Mouse (Mus musculus) MEL (cell line): ENCODE results near the gene Lgr6. TPM values are rescaled to one million over a fixed set of nuclear protein-coding genes. Genes with fewer than 3 reads are reported as not detected.

Experiments
- DNase-seq: peaks from one replicate; pipeline ENCODE4 v3.0.0; 2011; ENCODE audit warnings: low read depth, low spot score
- H3K27ac ChIP-seq: 2 replicates; pipeline ENCODE4 v1.5.1; 2012; ENCODE audit warnings: low read depth, mild to moderate bottlenecking, control low read depth, low read length, moderate library complexity; ENCODE audit not compliant: control insufficient read depth
- H3K27me3 ChIP-seq, 2 experiments: fragments of 150-350 bp in 1 of 2; sonication (generic) in 1 of 2; 2 replicates each; pipeline ENCODE4 v1.6.1; 2012; ENCODE audit warnings: low read length in 2 of 2, mild to moderate bottlenecking in 2 of 2, improper control_type of control experiment in 1 of 2, moderate library complexity in 1 of 2; ENCODE audit not compliant: insufficient read depth in 2 of 2, control insufficient read depth in 1 of 2
- H3K36me3 ChIP-seq, 2 experiments: 2 replicates each; pipeline ENCODE4 v1.6.1; 2012 to 2014; ENCODE audit warnings: low read length in 2 of 2, improper control_type of control experiment in 1 of 2, inconsistent platforms in 1 of 2, mild to moderate bottlenecking in 1 of 2; ENCODE audit not compliant: insufficient read depth in 2 of 2, control insufficient read depth in 1 of 2
- H3K4me1 ChIP-seq, 2 experiments: fragments of 150-350 bp in 1 of 2; sonication (generic) in 1 of 2; 2 replicates each; pipeline ENCODE4 v1.6.1; 2012; ENCODE audit warnings: low read length in 2 of 2, improper control_type of control experiment in 1 of 2, mild to moderate bottlenecking in 1 of 2; ENCODE audit not compliant: insufficient read depth in 2 of 2, control insufficient read depth in 1 of 2
- H3K4me3 ChIP-seq, 2 experiments: fragments of 150-350 bp in 1 of 2; sonication (generic) in 1 of 2; 2 replicates each; pipeline ENCODE4 v1.5.1; 2012; ENCODE audit warnings: low read depth in 2 of 2, low read length in 2 of 2, mild to moderate bottlenecking in 2 of 2, moderate library complexity in 2 of 2, control low read depth in 1 of 2, improper control_type of control experiment in 1 of 2; ENCODE audit not compliant: control insufficient read depth in 1 of 2, insufficient read depth in 1 of 2
- H3K79me2 ChIP-seq: 2 replicates; pipeline ENCODE4 v1.6.1; 2012; ENCODE audit warnings: mild to moderate bottlenecking, low read length, moderate library complexity; ENCODE audit not compliant: control insufficient read depth, poor library complexity, insufficient read depth
- H3K9ac ChIP-seq: 2 replicates; pipeline ENCODE4 v1.6.1; 2012; ENCODE audit warnings: low read depth, mild to moderate bottlenecking, control low read depth, low read length, moderate library complexity; ENCODE audit not compliant: control insufficient read depth, poor library complexity, severe bottlenecking
- H3K9me3 ChIP-seq: fragments of 150-350 bp; sonication (generic); replicated peaks from 2 replicates; pipeline ENCODE4 v1.6.1; 2012; ENCODE audit warnings: mild to moderate bottlenecking, low read length, improper control_type of control experiment, moderate library complexity; ENCODE audit not compliant: insufficient read depth
- BHLHE40 ChIP-seq: IDR thresholded peaks from 2 replicates; pipeline ENCODE4 v1.6.1; 2012; ENCODE audit warnings: low read depth, mild to moderate bottlenecking, inconsistent platforms, low read length, improper control_type of control experiment, borderline replicate concordance
- CHD1 ChIP-seq: IDR thresholded peaks from 2 replicates; pipeline ENCODE4 v1.6.1; 2012; ENCODE audit warnings: low read depth, mild to moderate bottlenecking, inconsistent platforms, low read length, improper control_type of control experiment
- CTCF ChIP-seq, 3 experiments: IDR thresholded peaks in 2 of 3; conservative IDR thresholded peaks in 1 of 3; 2 replicates each; pipeline ENCODE4 v1.5.1; 2011 to 2012; ENCODE audit warnings: low read length in 3 of 3, low read depth in 2 of 3, mild to moderate bottlenecking in 2 of 3, improper control_type of control experiment in 1 of 3, inconsistent platforms in 1 of 3, mixed read lengths in 1 of 3, moderate library complexity in 1 of 3; ENCODE audit not compliant: control insufficient read depth in 1 of 3, insufficient read depth in 1 of 3, poor library complexity in 1 of 3, severe bottlenecking in 1 of 3
- ELF1 ChIP-seq: IDR thresholded peaks from 2 replicates; pipeline ENCODE4 v1.6.1; 2014; ENCODE audit warnings: low read depth, mild to moderate bottlenecking, inconsistent platforms, low read length, improper control_type of control experiment, moderate library complexity
- EP300 ChIP-seq, 2 experiments: IDR thresholded peaks; 2 replicates each; pipeline ENCODE4 v1.6.1; 2011; ENCODE audit warnings: improper control_type of control experiment in 2 of 2, low read length in 2 of 2, low read depth in 1 of 2, mild to moderate bottlenecking in 1 of 2
- ETS1 ChIP-seq: IDR thresholded peaks from 2 replicates; pipeline ENCODE4 v1.6.1; 2012; ENCODE audit warnings: low read depth, mild to moderate bottlenecking, inconsistent platforms, low read length, improper control_type of control experiment, moderate library complexity
- GABPA ChIP-seq: IDR thresholded peaks from 2 replicates; pipeline ENCODE4 v1.6.1; 2012; ENCODE audit warnings: low read depth, mild to moderate bottlenecking, inconsistent platforms, low read length, improper control_type of control experiment, moderate library complexity
- HCFC1 ChIP-seq: IDR thresholded peaks from 2 replicates; pipeline ENCODE4 v1.6.1; 2012; ENCODE audit warnings: low read depth, mild to moderate bottlenecking, inconsistent platforms, low read length, improper control_type of control experiment, moderate library complexity
- JUND ChIP-seq: IDR thresholded peaks from 2 replicates; pipeline ENCODE4 v1.6.1; 2011; ENCODE audit warnings: low read depth, mild to moderate bottlenecking, improper control_type of control experiment, low read length
- MAZ ChIP-seq: IDR thresholded peaks from 2 replicates; pipeline ENCODE4 v1.6.1; 2012; ENCODE audit warnings: low read depth, mild to moderate bottlenecking, inconsistent platforms, low read length, improper control_type of control experiment
- MXI1 ChIP-seq: IDR thresholded peaks from 2 replicates; pipeline ENCODE4 v1.6.1; 2011; ENCODE audit warnings: mild to moderate bottlenecking, low read depth, low read length, improper control_type of control experiment
- MYB ChIP-seq: IDR thresholded peaks from 2 replicates; pipeline ENCODE4 v1.6.1; 2011; ENCODE audit warnings: mild to moderate bottlenecking, low read depth, low read length, improper control_type of control experiment
- MYC ChIP-seq: IDR thresholded peaks from 2 replicates; pipeline ENCODE4 v1.6.1; 2011; ENCODE audit warnings: low read depth, mild to moderate bottlenecking, low read length, improper control_type of control experiment, moderate library complexity
- NELFE ChIP-seq: IDR thresholded peaks from 2 replicates; pipeline ENCODE4 v1.6.1; 2011; ENCODE audit warnings: low read depth, low read length, improper control_type of control experiment
- NRF1 ChIP-seq: IDR thresholded peaks from 2 replicates; pipeline ENCODE4 v1.6.1; 2014; ENCODE audit warnings: low read depth, mild to moderate bottlenecking, inconsistent platforms, low read length, improper control_type of control experiment, moderate library complexity; ENCODE audit not compliant: poor library complexity, insufficient read depth, severe bottlenecking
- POLR2A ChIP-seq, 2 experiments: IDR thresholded peaks; 2 replicates each; pipeline ENCODE4 v1.6.1; 2011 to 2012; ENCODE audit warnings: low read length in 2 of 2, mild to moderate bottlenecking in 2 of 2, control low read depth in 1 of 2, improper control_type of control experiment in 1 of 2, low read depth in 1 of 2, moderate library complexity in 1 of 2; ENCODE audit not compliant: control insufficient read depth in 1 of 2, insufficient read depth in 1 of 2, poor library complexity in 1 of 2
- POLR2AphosphoS2 ChIP-seq: IDR thresholded peaks from 2 replicates; pipeline ENCODE4 v1.6.1; 2011; ENCODE audit warnings: low read length, improper control_type of control experiment
- RCOR1 ChIP-seq: IDR thresholded peaks from 2 replicates; pipeline ENCODE4 v1.6.1; 2012; ENCODE audit warnings: low read depth, mild to moderate bottlenecking, inconsistent platforms, low read length, improper control_type of control experiment
- SIN3A ChIP-seq: IDR thresholded peaks from 2 replicates; pipeline ENCODE4 v1.6.1; 2012; ENCODE audit warnings: low read length, improper control_type of control experiment, inconsistent platforms
- SMC3 ChIP-seq: IDR thresholded peaks from 2 replicates; pipeline ENCODE4 v1.6.1; 2011; ENCODE audit warnings: low read depth, low read length, improper control_type of control experiment
- TBP ChIP-seq: IDR thresholded peaks from 2 replicates; pipeline ENCODE4 v1.8.0; 2011; ENCODE audit warnings: low read depth, low read length, improper control_type of control experiment
- TCF12 ChIP-seq: IDR thresholded peaks from 2 replicates; pipeline ENCODE4 v1.6.1; 2014; ENCODE audit warnings: low read depth, mild to moderate bottlenecking, inconsistent platforms, low read length, improper control_type of control experiment, moderate library complexity
- UBTF ChIP-seq: IDR thresholded peaks from 2 replicates; pipeline ENCODE4 v1.6.1; 2012; ENCODE audit warnings: low read depth, mild to moderate bottlenecking, inconsistent platforms, low read length, improper control_type of control experiment, moderate library complexity, borderline replicate concordance; ENCODE audit not compliant: insufficient read depth
- USF1 ChIP-seq: IDR thresholded peaks from 2 replicates; pipeline ENCODE4 v1.6.1; 2014; ENCODE audit warnings: low read depth, mild to moderate bottlenecking, inconsistent platforms, low read length, improper control_type of control experiment, moderate library complexity
- USF2 ChIP-seq, 2 experiments: IDR thresholded peaks; 2 replicates each; pipeline ENCODE4 v1.6.1; 2011 to 2012; ENCODE audit warnings: improper control_type of control experiment in 2 of 2, low read length in 2 of 2, borderline replicate concordance in 1 of 2, inconsistent platforms in 1 of 2, low read depth in 1 of 2, mild to moderate bottlenecking in 1 of 2; ENCODE audit not compliant: insufficient read depth in 1 of 2
- ZMIZ1 ChIP-seq: IDR thresholded peaks from 2 replicates; pipeline ENCODE4 v1.6.1; 2012; ENCODE audit warnings: low read depth, mild to moderate bottlenecking, inconsistent platforms, low read length, improper control_type of control experiment, moderate library complexity
- polyA plus RNA-seq, 2 experiments: library from polyadenylated mRNA; stranded (reverse) in 1 of 2; unstranded in 1 of 2; fragments of >175 nt in 1 of 2; fragments of >200 nt in 1 of 2; gene quantifications; 2 replicates each; pipeline versions ENCODE4 v1.2.1 to v1.2.4; 2012; ENCODE audit warnings: low replicate concordance in 2 of 2, low read depth in 1 of 2; ENCODE audit not compliant: insufficient read length in 2 of 2, insufficient read depth in 1 of 2, missing spikeins in 1 of 2
- total RNA-seq: library from RNA; depleted of rRNA; stranded (reverse); fragments of 300-350 nt; gene quantifications from 2 replicates; pipeline ENCODE4 v1.2.3, GENCODE M21; 2012

The Lgr6 gene
- total and polyA plus RNA-seq, 3 experiments, result 0.04 to 0.10 TPM; not detected in 1

DNA sequence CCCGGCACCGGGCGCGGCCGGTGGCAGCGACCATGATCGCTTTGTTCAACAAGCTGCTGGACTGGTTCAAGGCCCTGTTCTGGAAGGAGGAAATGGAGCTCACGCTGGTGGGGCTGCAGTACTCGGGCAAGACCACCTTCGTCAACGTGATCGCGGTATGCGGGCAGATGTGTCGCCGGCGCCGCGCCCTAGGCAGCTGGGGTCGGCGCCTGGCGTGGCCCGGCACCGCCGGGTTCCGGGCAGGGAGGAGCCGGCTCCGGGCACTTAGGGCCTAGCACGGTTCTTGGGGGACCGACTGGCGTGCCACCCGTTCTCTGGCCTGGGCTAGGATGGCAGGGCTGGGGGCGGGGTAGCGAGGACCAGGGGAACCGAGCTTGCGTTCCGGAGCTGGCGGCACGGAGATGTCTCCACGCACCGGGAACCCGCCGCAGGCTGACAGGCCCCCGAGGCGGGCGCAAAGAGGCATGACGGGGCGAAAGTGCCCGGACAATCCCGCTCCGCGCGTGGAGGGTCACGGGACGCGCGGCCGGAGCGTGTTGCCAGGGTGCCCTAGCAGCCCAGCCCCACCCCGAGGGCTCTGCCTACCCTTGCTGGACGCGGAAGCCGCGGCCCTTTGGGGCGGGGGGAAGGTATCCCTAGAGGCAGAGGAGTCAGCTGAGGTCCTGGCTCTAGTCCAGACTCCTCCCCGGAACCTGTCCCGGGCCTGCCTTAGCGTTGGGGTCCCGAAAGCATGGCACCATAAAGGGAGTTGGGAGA lies 42.0 kb upstream of the Lgr6 start:
- Histone ChIP-seq H3K4me1 (peaks cover 0 to 9% of the 10 kb centered on the region in 2 experiments; a peak in 2 of 4 replicates), H3K36me3 (peaks cover 8 to 15% of the 10 kb centered on the region in 2 experiments), H3K27me3 (no peaks in the 10 kb centered on the region), H3K27ac (peak overlapping the region; percentile 86), H3K4me3 (peak overlapping the region; percentile 73 to 97), H3K79me2 (peaks cover 22% of the 10 kb centered on the region), H3K9me3 (no peaks in the 10 kb centered on the region), H3K9ac (peak overlapping the region; percentile 98)
- peak; percentile 97 for DNase-seq
- TF ChIP-seq RCOR1 (no peak), SIN3A (peak; percentile 91), MYC (0 out of 2 replicates have a peak, but pooled peaks have one; percentile 77), USF2 (IDR thresholded peaks at IDR 0.05; ENCODE audit: borderline replicate concordance in 1 of 2, insufficient read depth in 1 of 2, low read depth in 1 of 2, low read length in 2 of 2) (no peak), MXI1 (peak; percentile 80; the same call in 1 of the 2 replicates), NELFE (peak; percentile 55), MAZ (peak; percentile 29; the same call in 1 of the 2 replicates), ELF1 (peak; percentile 82), CHD1 (no peak), EP300 (IDR thresholded peaks at IDR 0.05; ENCODE audit: low read depth in 1 of 2, low read length in 2 of 2) (peak in 1 of 2 experiments; percentile 29; a peak in 1 of 4 replicates), USF1 (peak; percentile 77), CTCF (IDR thresholded peaks at IDR 0.05 in 2 of 3, conservative IDR thresholded peaks at IDR 0.05 in 1 of 3; ENCODE audit: control insufficient read depth in 1 of 3, insufficient read depth in 1 of 3, low read depth in 2 of 3, low read length in 3 of 3, poor library complexity in 1 of 3, severe bottlenecking in 1 of 3) (no peak), BHLHE40 (peak; percentile 65; the same call in 1 of the 2 replicates), ZMIZ1 (no peak), SMC3 (no peak), NRF1 (no peak), TBP (no peak), JUND (no peak), ETS1 (peak; percentile 93), POLR2A (IDR thresholded peaks at IDR 0.05; ENCODE audit: control insufficient read depth in 1 of 2, insufficient read depth in 1 of 2, low read depth in 1 of 2, low read length in 2 of 2, poor library complexity in 1 of 2) (peak; percentile 19 to 46; a peak in 1 of 4 replicates), POLR2AphosphoS2 (no peak), TCF12 (no peak), GABPA (no peak), MYB (no peak), HCFC1 (peak; percentile 68; the same call in 1 of the 2 replicates), UBTF (no peak)
